ENCODE assay signal across 10 mouse cellular contexts in genomic region chr1:57266695-57267094, GRCm38 (mm10).
DNase-seq lines count a peak whose midpoint lies in the region; ATAC-seq and TF ChIP-seq lines count a peak whose summit lies in the region.
"Had no signal": no experiment of that assay in that cellular context is flagged by ENCODE, and none has a peak within 500 bp of the region (broad histone marks: within the 10 kb centered on the region; RNA-seq: fewer than 3 reads in every experiment).

No protein-coding gene starts in this region.

- TF ChIP-seq POLR2A in heart, adult 2 months (IDR thresholded peaks at IDR 0.05; ENCODE audit: insufficient read depth, low read depth, low read length) = no peak

- no peaks in the 10 kb centered on the region for H3K79me2 ChIP-seq in heart, adult 2 months (replicated peaks; ENCODE audit: control insufficient read depth, insufficient read depth, low read length)

- peaks cover 8% of the 10 kb centered on the region; the same call in 1 of the 2 replicates for H3K4me1 ChIP-seq in lung, embryonic 15.5 days
- peaks cover 16% of the 10 kb centered on the region; the same call in 1 of the 2 replicates for H3K4me1 ChIP-seq in forebrain, embryonic 14.5 days (ENCODE audit: control insufficient read depth, insufficient read depth, low read length)
- H3K4me1 ChIP-seq in intestine, embryonic 16.5 days (ENCODE audit: control insufficient read depth, insufficient read depth, low read length) = no peaks in the 10 kb centered on the region; the same call in 1 of the 2 replicates
- no peaks in the 10 kb centered on the region for H3K4me1 ChIP-seq in stomach, embryonic 15.5 days
- H3K4me1 ChIP-seq in heart, adult 2 months (ENCODE audit: control insufficient read depth, insufficient read depth, low read length) = no peaks in the 10 kb centered on the region
- H3K4me1 ChIP-seq: heart, embryonic 10.5 days had no signal

- TF ChIP-seq CTCF in heart, adult 2 months (IDR thresholded peaks at IDR 0.05) = no peak

- no peaks in the 10 kb centered on the region for H3K27me3 ChIP-seq in lung, embryonic 15.5 days
- no peaks in the 10 kb centered on the region for H3K27me3 ChIP-seq in forebrain, embryonic 14.5 days (replicated peaks; ENCODE audit: control insufficient read depth, insufficient read depth, low read length)
- no peaks in the 10 kb centered on the region for H3K27me3 ChIP-seq in intestine, embryonic 16.5 days (replicated peaks; ENCODE audit: control insufficient read depth, insufficient read depth, low read length)
- no peaks in the 10 kb centered on the region for H3K27me3 ChIP-seq in stomach, embryonic 15.5 days (replicated peaks)
- H3K27me3 ChIP-seq in heart, adult 2 months (ENCODE audit: control insufficient read depth, insufficient read depth, low read length) = no peaks in the 10 kb centered on the region

- H3K27ac ChIP-seq in lung, embryonic 15.5 days = no peak overlapping the region
- H3K27ac ChIP-seq in forebrain, embryonic 14.5 days (ENCODE audit: low read depth, low read length) = no peak overlapping the region
- H3K27ac ChIP-seq in intestine, embryonic 16.5 days (ENCODE audit: low read length) = no peak overlapping the region
- no peak overlapping the region for H3K27ac ChIP-seq in stomach, embryonic 15.5 days
- no peak overlapping the region for H3K27ac ChIP-seq in heart, adult 2 months
- H3K27ac ChIP-seq: heart, embryonic 10.5 days had no signal

- 31% methylated on average over 4 of the region's 4 CpGs for WGBS in lung, embryonic 15.5 days
- 16% methylated on average over 4 of the region's 4 CpGs for WGBS in forebrain, embryonic 14.5 days
- 45% methylated on average over 4 of the region's 4 CpGs for WGBS in intestine, embryonic 16.5 days
- 43% methylated on average over 4 of the region's 4 CpGs for WGBS in stomach, embryonic 15.5 days
- 38% methylated on average over 3 of the region's 4 CpGs for WGBS in heart, adult 2 months

- H3K4me3 ChIP-seq in lung, embryonic 15.5 days = no peak overlapping the region
- H3K4me3 ChIP-seq in forebrain, embryonic 14.5 days (ENCODE audit: low read depth, low read length) = no peak overlapping the region
- no peak overlapping the region for H3K4me3 ChIP-seq in intestine, embryonic 16.5 days (ENCODE audit: low read length)
- H3K4me3 ChIP-seq in stomach, embryonic 15.5 days (replicated peaks) = no peak overlapping the region
- no peak overlapping the region for H3K4me3 ChIP-seq in heart, adult 2 months
- H3K4me3 ChIP-seq: heart, embryonic 10.5 days had no signal

- TF ChIP-seq EP300 in heart, adult 2 months (IDR thresholded peaks at IDR 0.05; ENCODE audit: insufficient read depth, low read depth, low read length) = no peak

- peak; percentile 49; the same call in 1 of the 2 replicates for ATAC-seq in lung, embryonic 15.5 days (ENCODE audit: borderline replicate concordance, extremely low read depth, low FRiP score, low TSS enrichment)
- ATAC-seq in forebrain, embryonic 14.5 days = peak; percentile 47; the same call in 1 of the 2 replicates
- peak; percentile 44; the same call in 1 of the 2 replicates for ATAC-seq in intestine, embryonic 16.5 days
- peak; percentile 43; the same call in 1 of the 2 replicates for ATAC-seq in stomach, embryonic 15.5 days (ENCODE audit: insufficient read depth, low FRiP score, low read depth)
- no peak for ATAC-seq in megakaryocyte-erythroid progenitor cell, adult 5-6 weeks (replicated peaks; ENCODE audit: low FRiP score, low TSS enrichment, poor library complexity, severe bottlenecking)

- H3K9ac ChIP-seq in lung, embryonic 15.5 days = no peak overlapping the region
- H3K9ac ChIP-seq in forebrain, embryonic 14.5 days (ENCODE audit: low read length) = no peak overlapping the region
- H3K9ac ChIP-seq in intestine, embryonic 16.5 days (ENCODE audit: low read depth, low read length) = no peak overlapping the region
- no peak overlapping the region for H3K9ac ChIP-seq in stomach, embryonic 15.5 days
- H3K9ac ChIP-seq in heart, adult 2 months (ENCODE audit: low read depth, low read length) = no peak overlapping the region

- H3K9me3 ChIP-seq in lung, embryonic 15.5 days = no peaks in the 10 kb centered on the region
- H3K9me3 ChIP-seq in forebrain, embryonic 14.5 days (replicated peaks; ENCODE audit: control insufficient read depth, low read length) = no peaks in the 10 kb centered on the region
- H3K9me3 ChIP-seq in intestine, embryonic 16.5 days (ENCODE audit: control insufficient read depth, low read length) = no peaks in the 10 kb centered on the region
- H3K9me3 ChIP-seq in stomach, embryonic 15.5 days = no peaks in the 10 kb centered on the region
- H3K9me3 ChIP-seq: heart, embryonic 10.5 days had no signal

- no peaks in the 10 kb centered on the region for H3K36me3 ChIP-seq in lung, embryonic 15.5 days
- no peaks in the 10 kb centered on the region for H3K36me3 ChIP-seq in forebrain, embryonic 14.5 days (ENCODE audit: control insufficient read depth, insufficient read depth, low read length)
- no peaks in the 10 kb centered on the region for H3K36me3 ChIP-seq in intestine, embryonic 16.5 days (ENCODE audit: control insufficient read depth, insufficient read depth, low read length)
- no peaks in the 10 kb centered on the region for H3K36me3 ChIP-seq in stomach, embryonic 15.5 days
- H3K36me3 ChIP-seq in heart, adult 2 months (ENCODE audit: control insufficient read depth, insufficient read depth, low read length) = no peaks in the 10 kb centered on the region
- H3K36me3 ChIP-seq: heart, embryonic 10.5 days had no signal

- intact Hi-C loops in heart, adult 2 months (cut with DNase I) = loop anchor here (5.0 kb wide), 1 partner anchor 1379 kb away; no protein-coding TSS in a partner anchor

- DNase-seq in lung, postnatal 25 days (ENCODE audit: low spot score) = no peak
- peak; percentile 64 for DNase-seq in forebrain, embryonic 14.5 days (ENCODE audit: low spot score)
- no peak for DNase-seq in heart, adult 2 months
- DNase-seq: left cerebral cortex, postnatal 4 days; thymus, postnatal 36 days had no signal

- no peak overlapping the region for H3K4me2 ChIP-seq in lung, embryonic 15.5 days
- no peak overlapping the region for H3K4me2 ChIP-seq in forebrain, embryonic 14.5 days (ENCODE audit: low read length)
- H3K4me2 ChIP-seq in intestine, embryonic 16.5 days (ENCODE audit: low read depth, low read length) = no peak overlapping the region
- no peak overlapping the region for H3K4me2 ChIP-seq in stomach, embryonic 15.5 days
